ENCODE assay signal across 30 mouse cellular contexts in the genomic region with DNA sequence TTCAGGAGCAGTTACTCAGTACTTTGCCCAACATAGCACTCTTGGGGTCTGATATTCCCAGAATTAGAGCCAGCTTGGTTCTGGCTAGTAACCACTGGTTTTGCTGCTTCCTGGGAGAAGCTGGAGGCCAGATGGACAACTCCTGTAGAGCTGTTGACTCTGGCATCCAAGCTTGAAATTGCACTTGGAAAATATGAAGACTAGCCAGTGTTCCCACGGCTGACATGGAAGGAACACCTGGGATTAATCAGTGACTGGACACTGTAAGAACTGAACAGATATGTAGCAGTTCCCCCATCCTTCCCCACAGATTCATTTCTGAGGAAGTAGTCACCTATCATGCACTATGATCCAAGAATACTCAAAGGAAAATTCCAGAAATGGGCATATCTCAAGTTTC. TPM values are rescaled to one million over a fixed set of nuclear protein-coding genes. Genes with fewer than 3 reads are reported as not detected.
DNase-seq lines count a peak whose midpoint lies in the region; ATAC-seq and TF ChIP-seq lines count a peak whose summit lies in the region.
"Had no signal": no experiment of that assay in that cellular context is flagged by ENCODE, and none has a peak within 500 bp of the region (broad histone marks: within the 10 kb centered on the region; RNA-seq: fewer than 3 reads in every experiment).

No protein-coding gene starts in this region.

- no peaks in the 10 kb centered on the region for H3K27me3 ChIP-seq in forebrain, postnatal 0 days (ENCODE audit: insufficient read depth, low read length)
- H3K27me3 ChIP-seq: forebrain, embryonic 12.5 days; forebrain, embryonic 15.5 days; heart, embryonic 12.5 days; heart, embryonic 15.5 days; hindbrain, embryonic 12.5 days; hindbrain, embryonic 15.5 days had no signal

- H3K4me3 ChIP-seq in forebrain, postnatal 0 days (ENCODE audit: low read depth, low read length), result no peak overlapping the region
- H3K4me3 ChIP-seq: forebrain, embryonic 12.5 days; forebrain, embryonic 15.5 days; heart, embryonic 12.5 days; heart, embryonic 15.5 days; hindbrain, embryonic 12.5 days; hindbrain, embryonic 15.5 days had no signal

- TF ChIP-seq CTCF in forebrain, postnatal 0 days (IDR thresholded peaks at IDR 0.05; ENCODE audit: low read depth), result no peak

- H3K9ac ChIP-seq in forebrain, postnatal 0 days, result no peak overlapping the region
- H3K9ac ChIP-seq: forebrain, embryonic 12.5 days; forebrain, embryonic 15.5 days; heart, embryonic 12.5 days; heart, embryonic 15.5 days; hindbrain, embryonic 12.5 days; hindbrain, embryonic 15.5 days had no signal

- H3K27ac ChIP-seq in forebrain, postnatal 0 days (ENCODE audit: low read depth, low read length), result no peak overlapping the region
- H3K27ac ChIP-seq: forebrain, embryonic 12.5 days; forebrain, embryonic 15.5 days; heart, embryonic 15.5 days; hindbrain, embryonic 12.5 days; hindbrain, embryonic 15.5 days had no signal

- no peaks in the 10 kb centered on the region for H3K36me3 ChIP-seq in forebrain, postnatal 0 days (ENCODE audit: insufficient read depth)
- H3K36me3 ChIP-seq: forebrain, embryonic 12.5 days; forebrain, embryonic 15.5 days; heart, embryonic 12.5 days; heart, embryonic 15.5 days; hindbrain, embryonic 12.5 days; hindbrain, embryonic 15.5 days had no signal

- DNase-seq in 3T3-L1 (ENCODE audit: low read depth, low spot score) (peak; percentile 62), NIH3T3 (ENCODE audit: low read depth) (peak; percentile 35)
- DNase-seq in fibroblast of lung, adult 2 months (ENCODE audit: low read depth), result peak; percentile 78
- DNase-seq in Muller cell, postnatal 12 days (ENCODE audit: inconsistent ontology term), result no peak
- no peak for DNase-seq in forebrain, postnatal 0 days
- no peak for DNase-seq in layer of hippocampus, postnatal 14 days (ENCODE audit: low spot score in 2 of 2)
- DNase-seq: adrenal gland, adult 8-10 months; adrenal gland, postnatal 25 days; cerebellum, adult 18-20 months; cerebellum, adult 9-10 months; cerebellum, postnatal 14 days; gastrocnemius, postnatal 10 days; gastrocnemius, postnatal 36 days had no signal

- no peak overlapping the region for H3K4me2 ChIP-seq in forebrain, postnatal 0 days (ENCODE audit: low read depth)
- H3K4me2 ChIP-seq: forebrain, embryonic 12.5 days; forebrain, embryonic 15.5 days; heart, embryonic 12.5 days; heart, embryonic 15.5 days; hindbrain, embryonic 12.5 days; hindbrain, embryonic 15.5 days had no signal

- WGBS in forebrain, postnatal 0 days, result 89% methylated on average over 1 of the region's 1 CpGs

- no peak for ATAC-seq in forebrain, postnatal 0 days
- ATAC-seq: forebrain, embryonic 15.5 days; intestine, postnatal 0 days had no signal

- no peaks in the 10 kb centered on the region for H3K9me3 ChIP-seq in forebrain, postnatal 0 days (ENCODE audit: low read length)
- H3K9me3 ChIP-seq: forebrain, embryonic 12.5 days; forebrain, embryonic 15.5 days; heart, embryonic 12.5 days; heart, embryonic 15.5 days; hindbrain, embryonic 12.5 days; hindbrain, embryonic 15.5 days had no signal

- H3K4me1 ChIP-seq in forebrain, postnatal 0 days (ENCODE audit: insufficient read depth), result no peaks in the 10 kb centered on the region
- H3K4me1 ChIP-seq: hindbrain, embryonic 12.5 days; hindbrain, embryonic 15.5 days had no signal

RNA-seq across cellular contexts. Expression of a gene that starts 4.1 kb away (rescaled TPM):
- total RNA-seq in forebrain, postnatal 0 days (2014; rRNA removed), result not detected in 2 replicates
- not detected in 2 replicates for polyA plus RNA-seq in forebrain, postnatal 0 days (2015; fragmentation: Nextera tagmentation; extraction: Ambion mirVana)
- total RNA-seq in layer of hippocampus, postnatal 14 days (2021), result not detected
- total RNA-seq: adrenal gland, adult 8-10 months; adrenal gland, postnatal 25 days; ES-E14; gastrocnemius, adult 18-20 months; gastrocnemius, postnatal 10 days; gastrocnemius, postnatal 36 days; granulocyte monocyte progenitor cell, adult 5-6 weeks; heart, adult 8-10 months; heart, postnatal 25 days; hematopoietic stem cell, adult 5-6 weeks had no signal
- polyA plus RNA-seq: brain, embryonic 14.5 days; embryonic facial prominence, embryonic 11.5 days; embryonic facial prominence, embryonic 14.5 days; forebrain, embryonic 12.5 days; forebrain, embryonic 15.5 days; heart, embryonic 12.5 days; heart, embryonic 15.5 days; hindbrain, embryonic 12.5 days; hindbrain, embryonic 15.5 days; intestine, embryonic 14.5 days; intestine, postnatal 0 days had no signal

RNA-seq across cellular contexts. Expression of a gene that starts 52.7 kb away (rescaled TPM):
- 3.4 and 3.6 TPM in 2 replicates for total RNA-seq in forebrain, postnatal 0 days (2014; rRNA removed)
- polyA plus RNA-seq in forebrain, postnatal 0 days (2015; fragmentation: Nextera tagmentation; extraction: Ambion mirVana), result 0.80 and 1.3 TPM in 2 replicates
- total RNA-seq in layer of hippocampus, postnatal 14 days (2021), result 1 to 10 TPM; 1.5 to 2.9 TPM

RNA-seq across cellular contexts. Expression of a gene that starts 52.8 kb away (rescaled TPM):
- 36.0 and 39.5 TPM in 2 replicates for total RNA-seq in forebrain, postnatal 0 days (2014; rRNA removed)
- polyA plus RNA-seq in forebrain, postnatal 0 days (2015; fragmentation: Nextera tagmentation; extraction: Ambion mirVana), result 91.5 and 103 TPM in 2 replicates
- total RNA-seq in layer of hippocampus, postnatal 14 days (2021), result 10 to 100 TPM; 31.3 to 34.1 TPM

Comparison
In these comparisons a context has a peak if more than half of its experiments do, and no peak if none do; other contexts are left out.
1. DNase-seq: peak in 3T3-L1 (single experiment), NIH3T3 (single experiment) and fibroblast of lung, adult 2 months (single experiment); none in Muller cell, postnatal 12 days (single experiment), forebrain, postnatal 0 days (single experiment) and layer of hippocampus, postnatal 14 days (0 of 2).